Mouse (Mus musculus) G1E (cell line): Measurements from ENCODE around the gene Gfra1.

ENCODE experiments used
- CTCF ChIP-seq: IDR thresholded peaks from 2 replicates; pipeline ENCODE4 v1.5.1; 2012; ENCODE audit warnings: low read depth, low read length, inconsistent platforms, mixed read lengths
- GATA1 ChIP-seq: IDR thresholded peaks from 2 replicates; pipeline ENCODE4 v1.6.1; 2012; ENCODE audit warnings: borderline replicate concordance, low read length, inconsistent platforms, mixed read lengths
- TAL1 ChIP-seq: conservative IDR thresholded peaks from 2 replicates; pipeline ENCODE4 v1.6.1; 2012; ENCODE audit warnings: low read depth, low read length, inconsistent platforms, mixed read lengths

GRCm38 (mm10) chr19:58432840-58433239, 22.9 kb downstream of the Gfra1 start:
- TF ChIP-seq CTCF (no peak), GATA1 (no peak), TAL1 (no peak)
